Mouse (Mus musculus) layer of hippocampus, adult 9-10 months (tissue): Measurements from ENCODE around the gene Tfdp1.

Experiments
- DNase-seq: peaks from one replicate; pipeline ENCODE4 v3.0.0; 2022; ENCODE audit warnings: low spot score

The Tfdp1 gene

GRCm38 (mm10) chr8:13420970-13421369 is 82.4 kb downstream of the Tfdp1 start:
- DNase-seq, result no peak

DNA sequence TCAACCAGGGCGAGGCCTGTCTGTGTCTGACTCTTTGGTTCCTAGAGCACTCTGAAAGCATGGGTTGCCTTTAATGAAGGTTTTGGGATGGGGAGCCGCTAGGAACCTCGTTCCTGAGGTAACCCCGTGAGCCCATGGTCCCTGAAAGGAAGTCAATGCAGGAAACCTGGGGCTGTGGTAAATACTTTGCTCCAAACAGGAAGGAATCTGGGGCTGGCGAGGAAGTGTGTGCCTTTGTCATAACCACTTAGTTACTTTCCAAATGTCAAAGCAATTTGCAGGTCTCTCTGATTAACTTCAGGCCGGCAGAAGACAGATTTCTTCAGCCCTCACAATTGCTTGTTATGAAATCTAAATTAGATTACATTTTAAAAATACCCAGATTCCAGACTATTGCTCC is 88.8 kb downstream of the Tfdp1 start:
- no peak for DNase-seq
